Mouse (Mus musculus): ENCODE results near the gene Olfr485. TPM values are rescaled to one million over a fixed set of nuclear protein-coding genes. Genes with fewer than 3 reads are reported as not detected.

The Olfr485 gene
- polyA plus RNA-seq (2015; fragmentation: Nextera tagmentation; extraction: Ambion mirVana), result not detected in 2 replicates

GRCm38 (mm10) chr7:108159771-108160170, at the start of gene Olfr485:
Gene Olfr485 (minus strand): TSS chr7:108159871.

GRCm38 (mm10) chr7:108172642-108173041, 13.0 kb upstream of the Olfr485 start, which contains the start of gene Olfr486:
Gene Olfr486 (minus strand): TSS chr7:108172742.

GRCm38 (mm10) chr7:108127349-108127748, 32.3 kb downstream of the Olfr485 start, which contains the start of gene Olfr484:
Gene Olfr484 (minus strand): TSS chr7:108127449.

Other genes starting within 250 kb of the Olfr485 start
- gene Olfr473, start 229.4 kb downstream of the Olfr485 start, polyA plus RNA-seq (2015; fragmentation: Nextera tagmentation; extraction: Ambion mirVana), result not detected in 2 replicates
- gene Olfr474, start 205.2 kb downstream of the Olfr485 start, polyA plus RNA-seq (2015; fragmentation: Nextera tagmentation; extraction: Ambion mirVana), result not detected in 2 replicates
- not detected in 2 replicates for gene Olfr476, start 195.1 kb downstream of the Olfr485 start, polyA plus RNA-seq (2015; fragmentation: Nextera tagmentation; extraction: Ambion mirVana)
- not detected in 2 replicates for gene Olfr477, start 173.2 kb downstream of the Olfr485 start, polyA plus RNA-seq (2015; fragmentation: Nextera tagmentation; extraction: Ambion mirVana)
- gene Olfr478, start 125.9 kb downstream of the Olfr485 start, polyA plus RNA-seq (2015; fragmentation: Nextera tagmentation; extraction: Ambion mirVana), result not detected in 2 replicates
- not detected in 2 replicates for gene Olfr479, start 109.2 kb downstream of the Olfr485 start, polyA plus RNA-seq (2015; fragmentation: Nextera tagmentation; extraction: Ambion mirVana)
- gene Olfr480, start 92.5 kb downstream of the Olfr485 start, polyA plus RNA-seq (2015; fragmentation: Nextera tagmentation; extraction: Ambion mirVana), result not detected in 2 replicates
- gene Olfr481, start 80.0 kb downstream of the Olfr485 start, polyA plus RNA-seq (2015; fragmentation: Nextera tagmentation; extraction: Ambion mirVana), result not detected in 2 replicates
- 0.12 TPM in 2 replicates for gene Olfr482, start 62.3 kb downstream of the Olfr485 start, polyA plus RNA-seq (2015; fragmentation: Nextera tagmentation; extraction: Ambion mirVana)
- gene Olfr483, start 59.0 kb downstream of the Olfr485 start, polyA plus RNA-seq (2015; fragmentation: Nextera tagmentation; extraction: Ambion mirVana), result not detected in 2 replicates
- not detected in 2 replicates for gene Olfr484, start 32.4 kb downstream of the Olfr485 start, polyA plus RNA-seq (2015; fragmentation: Nextera tagmentation; extraction: Ambion mirVana)
- not detected in 2 replicates for gene Olfr486, start 12.9 kb upstream of the Olfr485 start, polyA plus RNA-seq (2015; fragmentation: Nextera tagmentation; extraction: Ambion mirVana)
- not detected in 2 replicates for gene Olfr487, start 54.8 kb upstream of the Olfr485 start, polyA plus RNA-seq (2015; fragmentation: Nextera tagmentation; extraction: Ambion mirVana)
- not detected in 2 replicates for gene Olfr488, start 98.5 kb upstream of the Olfr485 start, polyA plus RNA-seq (2015; fragmentation: Nextera tagmentation; extraction: Ambion mirVana)
- not detected in 2 replicates for gene Olfr490, start 129.1 kb upstream of the Olfr485 start, polyA plus RNA-seq (2015; fragmentation: Nextera tagmentation; extraction: Ambion mirVana)
- gene Olfr491, start 153.6 kb upstream of the Olfr485 start, polyA plus RNA-seq (2015; fragmentation: Nextera tagmentation; extraction: Ambion mirVana), result not detected in 2 replicates
- gene Olfr492, start 163.8 kb upstream of the Olfr485 start, polyA plus RNA-seq (2015; fragmentation: Nextera tagmentation; extraction: Ambion mirVana), result not detected in 2 replicates
- gene Olfr493, start 187.1 kb upstream of the Olfr485 start, polyA plus RNA-seq (2015; fragmentation: Nextera tagmentation; extraction: Ambion mirVana), result not detected in 2 replicates
- gene Olfr494, start 205.5 kb upstream of the Olfr485 start, polyA plus RNA-seq (2015; fragmentation: Nextera tagmentation; extraction: Ambion mirVana), result not detected in 2 replicates
- gene Olfr495, start 233.3 kb upstream of the Olfr485 start, polyA plus RNA-seq (2015; fragmentation: Nextera tagmentation; extraction: Ambion mirVana), result not detected in 2 replicates